Mouse (Mus musculus): ENCODE data around the gene Agrp.

Agrp gene

DNA sequence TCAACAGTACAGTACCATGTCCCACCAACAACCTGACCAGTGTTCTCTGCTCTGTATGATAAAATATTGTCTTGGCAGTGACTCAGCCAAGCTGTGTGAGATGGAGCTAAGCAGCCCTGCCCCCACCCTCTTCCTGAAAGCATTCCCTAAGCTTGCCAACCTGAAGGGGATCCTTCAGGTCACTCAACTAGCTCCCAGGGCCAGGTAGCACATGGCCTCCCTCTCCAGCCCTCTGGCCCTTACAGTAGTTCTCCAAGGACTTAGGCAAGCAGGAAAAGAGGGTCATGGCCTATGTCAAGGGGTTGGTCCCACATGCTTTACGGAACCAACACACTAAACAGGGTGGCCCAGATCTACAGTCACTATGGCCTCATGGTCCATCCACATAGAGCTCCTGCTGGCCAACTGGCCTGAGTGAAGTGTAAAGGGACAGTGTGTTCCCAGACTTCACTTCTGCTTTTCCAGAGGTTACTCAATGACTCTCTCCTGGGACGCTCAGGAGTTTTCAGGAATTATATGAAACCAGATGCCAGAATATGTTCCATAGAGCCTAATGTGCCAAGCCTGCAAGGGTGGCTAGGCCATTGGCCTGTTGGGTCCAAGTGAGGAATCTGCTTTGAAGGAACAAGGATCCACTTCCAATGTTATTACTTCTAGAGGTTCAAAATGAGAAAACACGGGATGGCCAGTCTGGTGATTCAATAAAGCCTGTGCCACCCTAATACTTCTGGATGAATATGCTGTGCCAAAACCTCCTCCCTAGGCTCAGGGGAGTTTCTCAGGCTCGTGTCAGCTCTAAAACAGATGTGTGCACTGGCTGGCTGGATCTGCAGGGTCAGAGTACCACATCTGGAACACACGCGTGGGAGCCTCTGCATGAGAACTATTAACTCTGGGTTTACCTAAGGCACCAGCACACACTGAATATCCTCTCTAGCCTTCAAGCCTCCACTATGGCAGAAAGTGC, 90.5 kb downstream of the Agrp start:
- no peak for DNase-seq

DNA sequence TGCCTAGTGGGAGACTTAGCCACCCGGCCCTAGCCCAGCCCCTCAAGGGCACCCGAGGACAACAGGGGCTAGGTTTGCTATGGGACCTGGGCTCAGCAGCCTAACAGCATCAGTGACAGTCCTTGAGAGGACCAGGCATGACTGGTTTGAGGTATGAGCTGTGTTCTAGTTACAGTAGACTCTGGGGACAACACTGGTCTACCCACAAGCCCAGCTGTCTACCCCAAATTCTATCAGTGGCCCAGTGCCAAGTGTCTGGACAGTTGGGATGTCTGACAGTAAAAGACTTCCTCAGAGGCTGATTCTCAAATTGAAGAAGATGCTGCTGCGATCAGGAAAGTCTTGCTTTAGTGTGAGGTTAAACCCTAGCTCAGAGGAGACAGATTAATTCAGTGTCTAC, 91.9 kb downstream of the Agrp start:
- DNase-seq = no peak

DNA sequence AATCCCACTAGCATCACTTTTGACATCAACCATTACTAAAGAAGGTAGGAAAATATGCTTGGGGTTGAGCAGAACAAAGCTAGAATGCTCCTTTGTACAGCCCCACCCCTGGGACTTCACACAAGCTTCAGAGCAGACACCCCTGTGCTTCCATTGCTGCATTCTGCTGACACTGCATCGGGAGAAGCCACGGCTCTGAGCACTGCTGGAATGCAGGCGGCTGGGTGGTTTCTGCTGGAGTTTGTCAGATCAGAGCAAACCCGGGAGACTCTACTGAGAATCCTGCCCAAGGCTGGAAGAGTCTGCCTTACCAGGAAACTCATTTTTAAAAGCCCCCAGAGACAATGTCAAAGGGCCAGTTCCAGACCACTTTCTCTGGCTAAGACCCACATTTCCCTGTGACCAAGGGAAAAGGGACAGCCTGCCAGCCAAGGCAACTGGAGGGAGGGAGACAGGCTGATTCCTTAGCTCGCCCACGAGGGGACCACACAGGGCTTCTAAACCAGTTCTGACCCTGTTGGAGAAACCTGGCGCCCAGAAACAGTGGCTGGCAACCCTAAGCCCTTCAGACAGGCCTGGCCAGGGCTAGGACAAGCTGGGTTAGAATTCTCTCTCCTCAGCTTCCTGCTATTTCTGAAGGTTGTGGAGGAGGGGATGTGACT, 92.5 kb downstream of the Agrp start:
- no peak for DNase-seq

DNA sequence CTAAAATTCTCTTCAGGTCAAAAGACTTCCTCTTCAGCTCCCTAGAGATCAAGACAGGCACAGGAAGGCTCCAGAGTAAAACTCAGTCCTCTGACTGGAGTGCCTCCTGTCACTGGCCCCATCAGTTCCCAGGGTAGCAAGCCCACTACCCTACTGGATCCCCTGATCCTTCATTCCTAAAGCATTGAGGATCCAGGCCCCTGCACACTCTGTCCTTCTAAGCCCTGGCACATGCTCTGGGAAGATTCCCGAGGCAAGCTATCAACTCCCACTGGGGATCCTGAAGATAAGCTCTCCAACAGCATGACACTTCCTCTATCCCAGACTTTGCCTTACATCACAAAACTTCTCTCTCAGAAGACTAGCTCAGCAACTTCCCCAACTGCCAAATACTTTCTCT, 93.5 kb downstream of the Agrp start:
- no peak for DNase-seq

DNA sequence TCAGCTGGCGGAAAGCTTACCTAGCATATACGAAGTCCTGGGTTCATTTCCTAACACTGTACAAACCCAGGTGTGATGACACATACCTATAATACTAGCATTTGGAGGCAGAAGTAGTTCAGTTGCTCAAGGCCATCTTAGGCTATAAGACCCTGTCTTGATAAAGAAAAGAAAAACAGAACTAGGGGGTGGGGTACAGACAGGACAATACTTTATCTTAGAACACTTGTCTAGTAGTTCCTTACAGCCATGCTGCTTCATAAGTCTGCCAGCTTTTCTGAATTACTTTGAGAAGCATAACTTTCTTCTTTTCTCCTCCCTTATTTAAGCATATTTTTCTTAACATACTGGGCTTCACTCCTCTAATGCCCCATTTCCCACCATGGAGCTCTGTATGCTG, 94.4 kb downstream of the Agrp start:
- DNase-seq = no peak

DNA sequence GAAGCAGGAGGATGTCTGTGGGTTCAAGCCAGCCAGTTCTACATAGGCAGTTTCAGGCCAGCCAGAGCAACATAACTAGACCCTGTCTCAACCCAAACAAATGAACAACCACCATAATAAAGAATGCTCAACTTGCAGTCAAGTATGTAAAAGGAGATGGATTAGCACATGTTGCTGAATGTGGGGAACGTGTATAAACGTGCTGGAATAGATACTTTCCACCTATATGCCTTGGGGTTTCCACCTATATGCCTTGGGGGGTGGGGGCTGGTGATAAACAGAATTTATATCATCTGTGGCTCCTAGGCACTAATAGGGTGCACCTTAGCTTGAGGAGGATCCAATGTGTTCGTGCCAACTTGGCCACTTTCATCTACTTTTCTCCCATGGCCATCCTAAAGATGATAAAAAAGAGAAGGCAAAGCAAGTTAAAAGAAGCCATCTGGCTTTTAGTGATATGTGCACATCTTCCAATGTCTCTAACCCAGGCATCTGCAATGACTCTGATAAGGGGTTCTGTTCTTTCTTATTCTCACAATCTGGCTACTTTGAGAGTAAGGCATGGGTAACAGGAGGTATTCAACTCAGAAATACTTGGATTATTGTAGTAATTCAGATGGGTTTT, 95.0 kb downstream of the Agrp start:
- no peak for DNase-seq

DNA sequence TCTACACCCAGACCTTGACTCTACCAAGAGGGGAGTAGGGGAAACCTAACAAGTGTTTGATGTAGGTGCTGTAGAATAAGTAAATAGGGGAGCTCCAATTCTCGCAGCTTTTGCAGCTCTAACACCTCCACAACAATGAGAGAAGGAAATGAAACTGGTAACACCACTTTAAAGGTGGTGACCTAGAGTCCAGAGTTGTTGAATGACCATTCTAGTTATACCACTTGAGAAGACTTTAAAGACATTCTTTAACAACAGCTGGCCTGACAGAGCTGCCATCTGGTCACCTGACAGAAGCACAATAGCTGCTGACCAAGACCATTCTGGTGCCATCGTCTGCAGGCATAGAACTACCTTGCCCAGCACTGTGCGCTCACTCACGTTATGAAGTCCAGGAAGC, 98.3 kb downstream of the Agrp start:
- no peak for DNase-seq

DNA sequence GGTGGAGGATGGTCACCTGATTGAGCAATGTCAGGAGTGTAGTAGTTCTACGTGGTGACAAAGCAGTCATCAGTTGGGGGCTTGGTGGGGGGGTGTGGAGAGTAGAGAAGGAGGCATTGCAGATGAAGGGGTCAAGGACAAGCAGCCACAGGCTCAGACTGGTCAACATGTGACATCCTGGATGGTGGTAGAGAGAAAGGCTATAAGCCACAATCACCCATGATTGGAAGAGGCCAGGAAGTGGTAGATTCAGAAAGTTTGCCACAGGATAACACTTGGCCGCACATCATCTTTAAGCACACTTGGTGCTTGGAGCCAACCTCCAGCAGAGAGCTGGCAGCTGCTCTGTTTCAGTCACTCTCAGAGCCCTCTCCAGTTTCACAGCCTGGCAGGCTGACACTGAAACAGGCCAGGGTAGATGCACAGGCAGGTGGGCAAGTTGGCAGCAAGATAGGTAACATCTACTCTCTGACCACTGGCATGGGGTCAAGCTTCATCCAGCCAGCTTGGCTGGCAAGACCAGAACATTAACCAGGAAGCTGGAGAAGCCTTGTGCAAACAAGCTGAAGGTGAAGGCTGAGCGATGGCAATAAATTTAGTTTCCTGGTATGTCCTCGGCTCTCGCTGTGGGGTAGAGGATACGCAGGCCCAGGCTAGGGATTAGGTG, 100.0 kb downstream of the Agrp start:
- no peak for DNase-seq

DNA sequence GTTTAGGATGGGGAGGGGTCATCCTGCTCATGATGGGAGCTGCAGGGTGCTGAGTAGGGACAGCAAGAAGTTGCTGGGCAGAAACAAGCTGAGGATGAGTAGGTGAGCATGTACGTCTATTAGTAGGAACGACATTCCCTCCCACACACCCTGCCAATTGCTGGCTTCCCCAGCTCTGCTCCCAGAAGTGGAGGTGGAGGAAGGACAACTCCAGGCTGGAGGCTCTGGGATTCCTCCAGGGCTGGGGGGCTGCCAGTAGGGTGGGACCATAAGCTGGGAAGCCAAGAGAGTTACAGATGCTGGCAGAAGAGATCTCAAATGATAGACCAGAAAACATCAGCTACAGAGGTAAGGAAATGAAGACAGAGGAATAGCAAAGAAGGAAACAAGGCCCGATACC, 100.6 kb downstream of the Agrp start:
- DNase-seq = no peak

DNA sequence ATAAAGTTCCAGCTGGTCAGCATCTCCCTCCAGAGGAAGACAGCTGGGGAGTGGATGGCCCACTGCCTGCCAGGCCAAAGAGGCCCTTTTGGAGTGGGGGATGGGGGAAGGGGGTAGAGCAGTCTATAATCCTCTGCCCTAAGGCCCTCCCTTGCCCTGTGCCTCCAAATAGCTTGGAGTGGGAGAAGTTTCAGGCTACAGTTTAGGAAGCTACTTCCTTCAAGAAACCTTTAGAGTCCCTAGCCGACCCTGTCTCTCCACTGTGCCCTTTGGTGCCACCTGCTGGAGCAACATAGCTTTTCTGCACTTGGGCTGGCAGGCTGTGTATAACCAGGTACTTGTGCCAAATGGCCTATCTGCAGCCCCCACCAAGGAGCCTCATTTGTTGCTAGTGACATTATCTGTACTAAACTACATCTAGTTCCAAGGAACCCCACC, 103.3 kb downstream of the Agrp start:
- peak; percentile 79 for DNase-seq

DNA sequence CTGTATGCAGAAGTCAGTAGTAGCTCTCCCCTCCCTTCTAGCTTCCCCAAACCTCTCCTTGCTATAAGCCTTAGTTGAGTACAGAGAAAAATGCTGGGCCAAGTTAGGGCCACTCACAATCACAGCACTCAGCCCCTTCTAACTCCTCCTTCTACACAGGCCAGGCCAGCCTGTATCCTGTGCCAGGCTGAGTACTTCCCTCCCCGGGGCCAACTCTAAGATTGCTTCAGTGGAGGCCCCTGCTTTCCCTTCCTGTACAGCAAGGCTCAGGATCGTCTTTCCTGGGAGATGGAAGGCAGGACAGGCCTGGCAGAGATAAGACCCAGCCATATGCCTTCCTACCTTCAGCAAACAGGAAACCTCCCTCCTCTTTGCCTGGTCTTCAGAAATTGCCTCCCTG, 103.8 kb downstream of the Agrp start:
- no peak for DNase-seq

DNA sequence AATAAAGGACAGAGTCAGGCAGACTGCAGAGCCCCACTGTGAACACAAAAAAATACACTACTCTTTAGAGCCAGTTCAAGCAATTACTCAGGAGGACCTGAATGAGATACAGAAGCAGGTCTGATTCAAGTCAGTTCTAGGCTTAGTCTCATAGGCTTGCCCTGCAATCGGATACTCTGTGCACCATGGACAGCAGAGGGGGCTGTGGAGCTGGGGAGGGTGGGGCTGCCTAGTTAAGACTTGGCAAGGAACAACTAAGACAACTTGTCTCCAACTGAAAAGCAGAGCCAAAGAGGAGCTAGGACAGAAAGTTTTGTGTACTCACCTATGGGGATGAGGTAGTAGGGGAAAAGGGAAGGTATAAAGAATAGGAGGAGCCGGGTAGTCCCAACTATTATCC, 105.4 kb downstream of the Agrp start:
- DNase-seq = peak; percentile 69

DNA sequence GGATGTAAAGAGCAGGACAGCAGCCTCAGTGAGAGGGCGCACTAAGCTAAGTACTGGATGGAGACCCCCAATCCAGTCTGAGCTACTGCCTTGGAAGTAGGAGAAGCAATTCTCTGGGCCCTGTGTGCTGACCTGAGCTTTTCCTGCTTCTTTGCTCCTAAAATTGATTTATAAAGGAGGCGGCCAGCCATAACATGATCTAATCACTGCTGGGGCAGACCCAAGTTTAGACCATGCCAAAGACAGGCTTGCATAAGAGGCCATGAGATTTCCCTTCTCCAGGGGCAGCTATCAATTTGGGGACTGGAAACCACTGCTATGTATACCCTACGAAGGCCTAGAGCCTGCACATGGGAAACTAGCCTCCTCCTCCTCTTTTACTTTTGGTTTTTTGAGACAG, 107.9 kb downstream of the Agrp start:
- DNase-seq = no peak

DNA sequence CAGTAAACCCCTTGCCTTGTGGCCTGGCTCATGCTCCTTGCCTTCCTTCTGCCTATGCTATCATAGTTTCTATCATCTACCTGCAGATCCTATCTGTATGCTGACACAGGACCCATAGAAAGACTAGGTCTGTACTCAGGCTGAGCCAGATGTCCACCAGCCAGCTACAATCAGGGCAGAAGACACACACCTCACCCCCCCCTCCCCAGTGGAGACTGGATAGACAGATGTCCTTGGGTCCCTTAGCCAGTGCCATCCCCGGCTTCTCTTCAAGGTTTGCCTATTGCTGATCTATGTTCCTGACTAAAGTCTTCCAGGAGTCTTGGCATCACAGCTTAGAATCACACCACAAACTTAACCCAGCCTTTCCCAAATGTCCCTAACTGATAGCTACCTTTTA, 109.0 kb downstream of the Agrp start:
- DNase-seq = no peak

DNA sequence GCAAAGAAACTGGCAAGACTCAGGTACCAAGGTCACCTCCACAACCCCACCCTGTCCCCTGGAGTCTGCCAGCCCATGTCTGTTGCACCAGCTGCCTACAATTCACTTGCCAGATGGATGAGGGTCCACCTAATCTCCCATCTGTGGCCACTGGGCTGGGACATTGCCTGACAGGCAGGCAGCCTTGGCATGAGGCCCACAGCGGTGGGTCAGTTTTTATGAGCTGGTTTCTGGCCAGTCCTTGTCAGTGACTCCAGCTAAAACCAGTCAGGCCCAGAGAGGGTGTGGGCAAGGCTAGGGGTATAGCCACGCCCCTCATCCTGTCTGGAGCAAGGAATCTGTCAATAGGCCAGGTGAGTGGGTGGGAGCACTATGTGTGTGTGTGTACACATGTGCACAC, 110.1 kb downstream of the Agrp start:
- DNase-seq = no peak

DNA sequence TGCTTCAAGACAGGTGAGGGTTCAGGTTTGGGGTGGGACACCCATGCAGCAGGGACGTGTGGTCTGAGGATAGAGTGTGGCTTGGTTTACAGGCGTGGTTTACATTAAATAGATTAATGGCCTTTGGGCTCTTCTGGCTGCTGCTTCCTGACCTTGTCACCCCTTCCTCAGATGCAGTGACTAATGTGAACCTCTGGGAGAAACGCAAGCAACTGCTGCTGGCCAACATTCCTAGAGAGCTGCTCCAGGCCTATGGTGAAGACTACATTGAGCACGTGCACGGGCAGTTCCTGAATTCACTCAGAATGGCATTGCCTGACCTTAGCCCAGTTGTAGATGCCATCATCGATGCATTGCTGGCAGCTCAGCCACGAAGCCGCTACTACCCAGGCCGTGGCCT, 114.3 kb downstream of the Agrp start:
- no peak for DNase-seq

DNA sequence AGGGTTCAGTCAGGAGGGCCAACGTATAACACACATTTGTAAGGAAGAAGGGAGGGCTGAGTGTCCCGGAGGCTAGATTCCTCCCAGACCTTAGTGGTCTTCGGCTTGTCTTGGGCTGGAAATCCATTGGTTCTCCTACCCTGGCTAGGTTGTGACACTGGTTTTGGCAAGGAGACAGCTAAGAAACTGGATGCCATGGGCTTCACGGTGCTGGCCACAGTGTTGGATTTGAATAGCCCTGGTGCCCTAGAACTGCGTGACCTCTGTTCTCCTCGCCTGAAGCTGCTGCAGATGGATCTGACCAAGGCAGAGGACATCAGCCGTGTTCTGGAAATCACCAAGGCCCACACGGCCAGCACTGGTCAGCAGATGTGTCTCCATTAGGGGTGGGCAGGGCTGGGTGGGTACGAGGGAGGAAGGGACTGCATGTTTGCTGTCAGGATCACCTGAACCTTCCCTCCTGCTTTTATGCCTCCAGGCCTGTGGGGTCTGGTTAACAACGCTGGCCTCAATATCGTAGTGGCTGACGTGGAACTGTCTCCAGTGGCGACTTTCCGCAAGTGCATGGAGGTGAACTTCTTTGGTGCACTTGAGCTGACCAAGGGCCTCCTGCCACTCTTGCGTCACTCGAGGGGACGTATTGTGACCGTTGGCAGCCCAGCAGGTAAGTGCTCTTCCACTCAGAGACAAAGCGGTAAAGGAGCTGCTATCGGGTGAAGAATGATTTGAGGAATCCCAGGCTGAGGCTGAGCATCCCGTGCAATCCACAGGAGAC, 115.0 kb downstream of the Agrp start:
- no peak for DNase-seq

DNA sequence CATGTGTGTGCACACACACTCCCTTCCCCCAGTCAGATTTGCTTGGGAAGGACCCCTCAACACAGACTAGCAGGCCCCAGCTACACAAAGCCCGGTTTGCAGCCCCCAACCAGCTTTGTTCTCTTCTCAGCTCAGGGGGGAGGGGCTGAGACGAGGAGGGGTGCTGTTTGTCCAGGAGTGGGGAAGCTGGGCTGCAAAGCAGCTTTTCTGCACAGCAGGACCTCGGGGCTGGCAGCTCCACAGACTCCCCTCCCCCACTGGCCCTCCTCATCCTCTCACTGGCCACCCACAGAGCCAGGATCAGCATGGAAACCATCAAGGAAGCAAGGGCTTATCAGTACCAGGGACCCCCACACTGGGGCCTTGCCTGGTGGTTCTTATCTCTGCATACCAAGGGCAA, 116.1 kb downstream of the Agrp start:
- DNase-seq = no peak

DNA sequence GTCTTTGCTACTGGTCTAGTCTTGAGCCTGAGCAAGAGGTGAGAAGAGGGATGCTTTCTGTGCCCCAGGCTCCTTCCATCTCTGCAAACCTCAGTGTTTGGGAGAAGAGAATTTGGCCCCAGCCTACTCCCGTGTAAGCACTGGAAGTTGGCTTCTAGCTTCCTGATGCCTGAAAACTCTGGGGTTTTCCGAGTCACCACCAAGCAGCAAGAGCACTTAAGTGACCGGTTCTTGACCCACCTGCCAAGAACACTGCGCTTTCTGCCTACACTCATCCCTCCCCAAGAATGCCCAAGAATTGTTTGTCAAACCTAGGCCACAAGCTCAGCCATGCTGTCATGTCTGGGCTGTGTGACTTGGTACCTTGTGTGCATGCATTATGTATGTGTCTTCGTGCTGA, 116.7 kb downstream of the Agrp start:
- DNase-seq = no peak

DNA sequence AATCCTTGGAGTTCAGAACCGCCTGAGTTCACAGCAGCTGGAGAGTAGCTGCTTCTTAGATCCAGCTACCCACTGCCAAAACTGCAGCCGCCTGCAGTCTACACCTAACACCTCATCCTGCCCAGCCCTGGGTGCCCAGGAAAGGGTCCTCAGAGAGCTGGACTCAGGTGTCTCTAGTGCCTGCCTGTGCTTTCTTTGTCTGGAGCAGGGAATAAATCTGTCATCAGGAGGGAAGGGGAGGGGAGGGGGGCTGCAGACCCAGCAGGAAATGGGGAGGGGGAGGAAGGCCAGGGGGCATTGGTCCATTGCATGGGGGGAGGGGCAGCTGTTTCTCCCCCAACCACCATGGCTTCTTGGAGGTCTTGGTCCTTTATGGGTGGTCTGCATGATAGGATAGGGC, 117.6 kb downstream of the Agrp start:
- no peak for DNase-seq

DNA sequence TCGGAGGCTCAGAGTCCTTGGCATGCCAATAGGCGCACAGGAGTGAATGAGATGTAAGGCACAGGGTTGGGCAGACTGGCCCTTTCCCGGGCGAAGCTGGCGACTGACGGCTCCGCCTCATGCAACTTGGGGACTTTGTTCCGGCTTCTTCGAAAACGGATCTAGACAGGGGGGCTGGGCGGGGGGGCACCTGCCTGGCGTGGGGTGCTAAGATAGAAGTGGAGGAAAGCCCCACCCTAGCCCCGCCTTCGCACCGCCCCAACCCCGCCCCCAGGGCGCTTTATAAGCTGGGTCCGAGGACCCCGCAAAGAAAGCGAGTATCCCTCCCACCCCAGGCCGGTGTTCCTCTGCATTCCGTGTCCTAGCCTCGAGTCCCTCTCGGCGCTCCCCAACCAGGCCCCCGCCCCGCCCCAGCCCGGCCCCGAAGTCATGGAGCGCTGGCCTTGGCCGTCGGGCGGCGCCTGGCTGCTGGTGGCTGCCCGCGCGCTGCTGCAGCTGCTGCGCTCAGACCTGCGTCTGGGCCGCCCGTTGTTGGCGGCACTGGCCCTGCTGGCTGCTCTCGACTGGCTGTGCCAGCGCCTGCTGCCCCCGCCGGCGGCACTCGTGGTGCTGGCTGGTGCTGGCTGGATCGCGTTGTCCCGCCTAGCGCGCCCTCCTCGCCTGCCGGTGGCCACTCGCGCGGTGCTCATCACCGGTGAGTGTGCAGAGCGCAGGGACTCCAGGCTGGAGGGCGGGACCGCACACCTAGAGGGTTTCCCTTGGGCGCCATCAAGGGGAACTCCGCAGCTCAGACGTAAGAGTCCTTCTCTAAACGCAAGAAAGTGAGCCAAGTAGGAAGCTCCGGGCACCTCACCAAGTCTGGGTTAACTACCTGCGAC, 118.5 kb downstream of the Agrp start, which contains the start of gene Hsd11b2:
Hsd11b2 (plus strand) TSS at position 320 of the 878 bp plus-strand sequence.
- peak; percentile 59 for DNase-seq
